Mouse (Mus musculus) kidney, adult 2 months (tissue): Measurements from ENCODE around the gene Irs1. TPM values are rescaled to one million over a fixed set of nuclear protein-coding genes. Genes with fewer than 3 reads are reported as not detected.

Experiments used
- DNase-seq: peaks from one replicate; pipeline ENCODE4 v3.0.0; 2021
- H3K27ac ChIP-seq: fragments of 200-500 bp; 2 replicates; pipeline ENCODE4 v1.5.1; 2012; ENCODE audit warnings: low read depth, low read length, control low read depth, inconsistent platforms; ENCODE audit not compliant: insufficient read depth
- H3K27me3 ChIP-seq: fragments of 200-500 bp; replicated peaks from 2 replicates; pipeline ENCODE4 v1.6.1; 2012; ENCODE audit warnings: mild to moderate bottlenecking, moderate library complexity, low read length, inconsistent platforms; ENCODE audit not compliant: control insufficient read depth, insufficient read depth
- H3K36me3 ChIP-seq: fragments of 200-500 bp; 2 replicates; pipeline ENCODE4 v1.6.1; 2012; ENCODE audit warnings: mild to moderate bottlenecking, moderate library complexity, low read length, inconsistent platforms; ENCODE audit not compliant: control insufficient read depth, insufficient read depth
- H3K4me1 ChIP-seq: fragments of 200-500 bp; 2 replicates; pipeline ENCODE4 v1.6.1; 2011; ENCODE audit warnings: low read length; ENCODE audit not compliant: control insufficient read depth, insufficient read depth
- H3K4me3 ChIP-seq: fragments of 200-500 bp; 2 replicates; pipeline ENCODE4 v1.5.1; 2011; ENCODE audit warnings: mild to moderate bottlenecking, low read depth, low read length, control low read depth; ENCODE audit not compliant: insufficient read depth
- CTCF ChIP-seq: fragments of 200-500 bp; conservative IDR thresholded peaks from 2 replicates; pipeline ENCODE4 v1.5.1; 2011; ENCODE audit warnings: low read depth, mild to moderate bottlenecking, control low read depth, low read length, moderate library complexity, mixed read lengths; ENCODE audit not compliant: insufficient read depth, insufficient read length
- POLR2A ChIP-seq: fragments of 200-500 bp; IDR thresholded peaks from one replicate; pipeline ENCODE4 v1.6.1; 2011; ENCODE audit warnings: low read depth, low read length, control low read depth
- WGBS: fragments of 180-500 bp; shearing (Covaris S2); methylation state at CpG from one replicate; pipeline ENCODE4 v1.1.7; 2018; 5-methylcytosine and 5-hydroxymethylcytosine counted together
- polyA plus RNA-seq: library from polyadenylated mRNA; depleted of rRNA; stranded (reverse); fragments of >200 nt; gene quantifications from 2 replicates; pipeline ENCODE4 v1.2.3, GENCODE M21; 2012

Irs1 gene
- polyA plus RNA-seq, 1 experiment: 7.1 TPM

- WGBS: 87% methylated on average over 16 of the region's 16 CpGs
- DNase-seq: no peak
- peak overlapping the region; percentile 49 for H3K4me3 ChIP-seq
- no peak overlapping the region for H3K27ac ChIP-seq
- peaks cover 7% of the 10 kb centered on the region; the same call in 1 of the 2 replicates for H3K4me1 ChIP-seq
- H3K36me3 ChIP-seq: no peaks in the 10 kb centered on the region
- TF ChIP-seq POLR2A (no peak), CTCF (no peak)
- no peaks in the 10 kb centered on the region for H3K27me3 ChIP-seq
These were observed 3.4 kb downstream of the Irs1 start for GRCm38 (mm10) chr1:82287776-82288325.

GRCm38 (mm10) chr1:82287052-82287775 lies 4.0 kb downstream of the Irs1 start:
- Histone ChIP-seq H3K27ac (peak overlapping the region; percentile 32; the same call in 1 of the 2 replicates), H3K4me3 (peak overlapping the region; percentile 49), H3K36me3 (no peaks in the 10 kb centered on the region), H3K4me1 (peaks cover 9% of the 10 kb centered on the region; the same call in 1 of the 2 replicates), H3K27me3 (no peaks in the 10 kb centered on the region)
- peak; percentile 13 for DNase-seq
- no peak for TF ChIP-seq POLR2A
- TF ChIP-seq CTCF: no peak
- WGBS: 62% methylated on average over 22 of the region's 22 CpGs

- H3K4me3 ChIP-seq: peak overlapping the region; percentile 49
- 34% methylated on average over 15 of the region's 15 CpGs for WGBS
- H3K27me3 ChIP-seq: no peaks in the 10 kb centered on the region
- peak; percentile 19 for DNase-seq
- H3K4me1 ChIP-seq: peaks cover 6% of the 10 kb centered on the region; the same call in 1 of the 2 replicates
- no peaks in the 10 kb centered on the region for H3K36me3 ChIP-seq
- TF ChIP-seq CTCF: no peak
- TF ChIP-seq POLR2A: no peak
- peak overlapping the region; percentile 32; the same call in 1 of the 2 replicates for H3K27ac ChIP-seq
These were observed 4.8 kb downstream of the Irs1 start for GRCm38 (mm10) chr1:82286190-82287051.

- Histone ChIP-seq H3K4me3 (peak overlapping the region; percentile 34), H3K27me3 (no peaks in the 10 kb centered on the region), H3K27ac (peak overlapping the region; percentile 75), H3K36me3 (no peaks in the 10 kb centered on the region), H3K4me1 (peaks cover 6% of the 10 kb centered on the region; the same call in 1 of the 2 replicates)
- TF ChIP-seq POLR2A (no peak), CTCF (no peak)
- whole genome bisulfite sequencing: 45% methylated on average over 5 of the region's 5 CpGs
- peak; percentile 8 for DNase-seq
These were observed 5.6 kb downstream of the Irs1 start for GRCm38 (mm10) chr1:82285461-82286189.

- Histone ChIP-seq H3K27me3 (no peaks in the 10 kb centered on the region), H3K4me1 (peaks cover 6% of the 10 kb centered on the region; the same call in 1 of the 2 replicates), H3K27ac (peak overlapping the region; percentile 99), H3K4me3 (peak overlapping the region; percentile 28; the same call in 1 of the 2 replicates), H3K36me3 (no peaks in the 10 kb centered on the region)
- WGBS: 56% methylated on average over 4 of the region's 4 CpGs
- no peak for TF ChIP-seq CTCF
- TF ChIP-seq POLR2A: no peak
- DNase-seq: peak; percentile 6
These were observed 6.8 kb downstream of the Irs1 start for GRCm38 (mm10) chr1:82284403-82284802.

- H3K36me3 ChIP-seq: no peaks in the 10 kb centered on the region
- peak overlapping the region; percentile 99 for H3K27ac ChIP-seq
- peak overlapping the region; percentile 44 for H3K4me3 ChIP-seq
- 33% methylated on average over 1 of the region's 1 CpGs for WGBS
- DNase-seq: peak; percentile 43
- no peaks in the 10 kb centered on the region for H3K27me3 ChIP-seq
- TF ChIP-seq POLR2A (no peak), CTCF (no peak)
- H3K4me1 ChIP-seq: peaks cover 6% of the 10 kb centered on the region; the same call in 1 of the 2 replicates
These were observed 7.3 kb downstream of the Irs1 start for GRCm38 (mm10) chr1:82283901-82284301.
